Mouse (Mus musculus) cerebellum, postnatal 36 days (tissue): ENCODE measurements around the gene Agbl2.

ENCODE experiments used
- DNase-seq, 2 experiments: peaks; one replicate each; pipeline ENCODE4 v3.0.0; 2021 to 2022; ENCODE audit warnings: mixed read lengths in 2 of 2

Agbl2 gene

GRCm38 (mm10) chr2:90782458-90782857 is at the start of gene Agbl2:
Agbl2 (plus strand) TSS chr2:90782727.
- DNase-seq, result peak; percentile 27 to 30

GRCm38 (mm10) chr2:90735326-90735725 is 47.2 kb upstream of the Agbl2 start:
- DNase-seq, result no peak

GRCm38 (mm10) chr2:90738801-90739200 is 43.7 kb upstream of the Agbl2 start:
- no peak for DNase-seq

GRCm38 (mm10) chr2:90739327-90739726 is 43.2 kb upstream of the Agbl2 start:
- no peak for DNase-seq

GRCm38 (mm10) chr2:90739921-90740320 is 42.6 kb upstream of the Agbl2 start:
- DNase-seq, result no peak

- peak; percentile 26 to 33 for DNase-seq
These were observed 38.1 kb upstream of the Agbl2 start for GRCm38 (mm10) chr2:90744285-90745052.

GRCm38 (mm10) chr2:90745053-90745678 is 37.4 kb upstream of the Agbl2 start, which contains the start of gene Fnbp4:
Fnbp4 (plus strand) TSS chr2:90745370.
- DNase-seq, result peak; percentile 97 to 98

GRCm38 (mm10) chr2:90745740-90746537 is 36.6 kb upstream of the Agbl2 start:
- DNase-seq, result no peak

- DNase-seq, result no peak
These were observed 36.0 kb upstream of the Agbl2 start for GRCm38 (mm10) chr2:90746538-90746865.

- no peak for DNase-seq
These were observed 35.4 kb upstream of the Agbl2 start for GRCm38 (mm10) chr2:90747131-90747530.

GRCm38 (mm10) chr2:90749676-90750459 is 32.7 kb upstream of the Agbl2 start:
- no peak for DNase-seq

GRCm38 (mm10) chr2:90753565-90753964 is 29.0 kb upstream of the Agbl2 start:
- no peak for DNase-seq

- DNase-seq, result no peak
These were observed 28.3 kb upstream of the Agbl2 start for GRCm38 (mm10) chr2:90754188-90754587.

- no peak for DNase-seq
These were observed 17.4 kb upstream of the Agbl2 start for GRCm38 (mm10) chr2:90765123-90765522.

GRCm38 (mm10) chr2:90781323-90781722 is 1.2 kb upstream of the Agbl2 start:
- DNase-seq, result no peak

GRCm38 (mm10) chr2:90781938-90782337 is 589 bp upstream of the Agbl2 start:
- no peak for DNase-seq

GRCm38 (mm10) chr2:90782901-90783486 is 467 bp downstream of the Agbl2 start:
- peak; percentile 34 to 39 for DNase-seq

- no peak for DNase-seq
These were observed 5.6 kb downstream of the Agbl2 start for GRCm38 (mm10) chr2:90788126-90788525.

- DNase-seq, result peak in 1 of 2 experiments; percentile 38
These were observed 26.0 kb downstream of the Agbl2 start for GRCm38 (mm10) chr2:90808241-90809126.

GRCm38 (mm10) chr2:90810751-90811150 is 28.2 kb downstream of the Agbl2 start:
- DNase-seq, result no peak

GRCm38 (mm10) chr2:90815266-90815665 is 32.7 kb downstream of the Agbl2 start:
- DNase-seq, result no peak
